Mouse (Mus musculus) heart, postnatal 10 days (tissue): ENCODE data around the gene Plxna1. TPM values are rescaled to one million over a fixed set of nuclear protein-coding genes. Genes with fewer than 3 reads are reported as not detected.

Experiments
- DNase-seq, 2 experiments: peaks; one replicate each; pipeline ENCODE4 v3.0.0; 2021
- intact Hi-C: fragments of 180-260 bp; cut with DNase I; formaldehyde crosslinking; loops from one replicate; pipeline ENCODE4 v1.15.1; 2025
- total RNA-seq, 2 experiments: library from RNA; stranded (reverse); gene quantifications; 2 replicates each; pipeline ENCODE4 v1.2.3; 2021

Gene Plxna1
- total RNA-seq, 2 experiments from 2014 or later, result 39.3 to 48.5 TPM

- no peak for DNase-seq
- intact Hi-C loops, result no loop called here
These were observed 76.7 kb downstream of the Plxna1 start for GRCm38 (mm10) chr6:89285561-89286285.

DNA sequence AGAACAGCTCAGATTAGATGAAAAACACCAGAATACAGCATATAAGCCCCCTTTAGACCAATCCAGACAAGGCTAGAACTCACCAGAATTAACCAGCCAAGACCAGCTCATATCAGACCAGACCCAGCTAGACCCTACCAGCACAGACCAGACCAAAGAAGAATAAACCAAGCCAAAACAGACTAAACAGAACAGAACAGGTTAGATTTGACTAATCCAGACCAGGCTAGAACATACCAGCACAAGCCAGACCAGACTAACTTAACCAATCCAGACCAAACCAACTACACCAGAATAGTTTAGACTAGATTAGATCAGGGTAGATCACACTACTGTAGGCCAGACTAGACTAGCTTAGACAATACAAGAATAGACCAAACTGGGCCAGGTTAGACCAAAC lies 77.3 kb downstream of the Plxna1 start:
- no peak for DNase-seq
- intact Hi-C loops, result no loop called here

DNA sequence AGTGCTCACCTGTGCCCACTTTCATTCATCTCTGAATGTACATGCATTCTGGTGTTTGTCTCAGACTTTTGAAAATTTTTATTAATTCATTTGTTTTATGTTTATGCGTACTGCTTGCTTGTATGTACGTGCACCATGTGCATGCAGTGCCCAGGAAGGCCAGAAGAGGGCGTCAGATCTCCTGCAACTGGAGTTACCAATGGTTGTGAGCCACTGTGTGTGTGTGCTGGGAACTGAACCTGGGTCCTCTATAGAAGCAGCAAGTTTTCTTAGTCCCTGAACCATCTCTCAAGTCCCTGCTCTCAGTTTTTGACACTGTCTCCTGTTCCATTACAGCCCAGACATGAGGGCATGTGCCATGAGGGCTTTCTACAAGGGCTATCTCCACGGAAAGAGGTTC lies 79.3 kb downstream of the Plxna1 start:
- DNase-seq, result no peak
- intact Hi-C loops, result no loop called here

DNA sequence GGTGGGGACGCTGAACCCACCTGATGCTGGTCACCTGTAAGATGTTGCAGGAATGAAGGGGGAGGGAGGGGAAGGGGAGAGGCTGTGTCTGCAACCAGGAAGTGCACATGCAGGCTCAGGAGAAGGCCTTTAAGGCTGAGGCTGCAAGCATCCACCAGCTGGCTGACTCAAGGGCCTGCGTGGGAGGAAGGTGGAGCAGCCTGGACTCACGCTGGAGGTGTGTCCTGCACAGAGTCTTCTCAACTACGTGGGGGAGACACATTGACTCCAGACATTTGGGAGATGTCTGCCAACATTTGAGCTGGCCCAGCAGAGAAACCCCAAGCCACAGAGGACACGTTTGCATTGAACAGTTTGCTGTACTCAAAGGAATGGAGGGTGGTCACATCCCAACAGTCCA lies 79.8 kb downstream of the Plxna1 start:
- no peak for DNase-seq

GRCm38 (mm10) chr6:89281492-89282332 lies 80.7 kb downstream of the Plxna1 start:
- DNase-seq, result no peak
- intact Hi-C loops, result no loop called here

More for the DNA sequence above, 79.8 kb downstream of the Plxna1 start:
- intact Hi-C loops, result no loop called here

DNA sequence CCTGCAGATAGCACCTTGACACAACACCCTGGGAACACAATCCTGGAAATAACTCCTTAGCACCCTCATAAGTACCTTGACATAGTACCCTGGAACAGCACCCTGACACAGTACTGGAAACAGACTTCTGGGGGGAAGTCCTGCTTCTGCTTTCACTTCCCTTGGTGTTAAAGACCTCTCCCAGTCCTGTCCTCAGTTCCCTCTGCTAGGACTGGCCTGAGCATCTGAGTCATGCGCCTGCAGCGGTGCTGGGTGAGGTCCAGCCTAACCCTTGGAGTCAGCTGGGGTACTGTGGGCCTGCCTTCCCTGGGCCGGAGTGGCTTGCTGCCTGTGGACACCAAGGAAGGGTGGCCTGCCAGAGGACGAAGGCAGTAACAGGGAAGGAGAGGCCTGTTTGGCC lies 81.9 kb downstream of the Plxna1 start:
- intact Hi-C loops, result no loop called here

GRCm38 (mm10) chr6:89271731-89272475 lies 90.5 kb downstream of the Plxna1 start:
- intact Hi-C loops, result no loop called here

More for the DNA sequence above, 81.9 kb downstream of the Plxna1 start:
- peak; percentile 35 to 41 for DNase-seq

DNA sequence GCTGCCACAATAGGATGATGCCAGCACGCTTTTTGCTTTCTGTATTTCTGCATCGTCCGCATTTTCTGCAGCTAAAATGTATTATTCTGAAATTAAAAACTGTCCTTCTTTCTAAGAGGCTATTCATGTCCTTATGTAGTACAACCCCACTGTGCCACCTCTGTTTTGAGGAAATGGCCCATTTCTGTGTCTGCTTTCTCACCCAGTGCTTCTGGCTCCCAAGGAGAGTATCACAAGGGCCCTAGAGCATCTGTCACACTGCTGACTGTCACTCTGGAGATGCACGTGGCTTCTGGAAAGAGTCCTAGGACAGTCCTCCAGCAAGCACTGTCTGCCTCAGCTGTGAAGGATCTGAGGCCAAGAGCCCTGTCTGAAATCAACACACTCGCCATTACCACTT lies 95.2 kb downstream of the Plxna1 start:
- intact Hi-C loops, result no loop called here
- no peak for DNase-seq

More at GRCm38 (mm10) chr6:89271731-89272475, 90.5 kb downstream of the Plxna1 start:
- DNase-seq, result no peak

Other genes starting within 250 kb of the Plxna1 start
- gene Chchd6, start 233.0 kb upstream of the Plxna1 start, total RNA-seq, result 10 to 100 TPM; 14.7 to 15.5 TPM